Mouse (Mus musculus): ENCODE measurements at regions not wholly inside any gene's neighbourhood (a gene's known extent, or its start where the extent isn't known, plus 50 kb on each side); places are given as distances from the start of the nearest gene placed in this dataset.
"Not testable (repeated sequence)": the region's sequence is repeated elsewhere in the genome, so short reads cannot be mapped to it uniquely, and the experiment has no call there.

DNA sequence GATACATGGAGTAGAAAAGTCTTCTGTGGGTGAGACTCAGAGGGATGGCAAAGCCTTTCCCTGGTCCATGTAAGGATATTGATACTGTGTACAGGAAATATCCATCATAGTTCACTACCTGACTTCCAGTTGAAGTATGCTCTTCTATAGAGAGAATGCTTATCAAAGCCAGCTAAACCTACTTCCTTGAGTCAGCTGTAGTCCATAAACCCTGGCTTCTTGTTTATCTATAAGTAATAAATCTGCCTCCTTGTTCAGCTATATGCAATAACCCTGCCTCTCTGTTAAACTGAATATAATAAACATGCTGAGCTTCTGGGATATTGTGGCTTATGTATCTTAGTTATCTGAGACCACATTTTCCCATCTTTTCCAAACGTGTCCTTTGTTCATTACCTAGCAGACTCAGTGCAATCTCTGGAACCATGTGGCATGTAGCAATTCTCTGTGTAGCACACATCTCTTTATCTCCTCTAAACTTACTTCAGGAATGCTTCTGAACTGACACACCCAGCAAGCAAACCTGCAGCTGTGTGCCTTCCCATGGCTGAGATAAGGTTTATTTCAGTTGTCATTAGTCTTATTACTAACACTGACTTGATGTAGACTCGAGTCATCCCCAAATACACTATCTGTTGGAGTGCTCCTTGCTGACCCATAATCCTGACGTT lies 694.9 kb upstream of the Map3k7 start:
- DNase-seq: no peak

DNA sequence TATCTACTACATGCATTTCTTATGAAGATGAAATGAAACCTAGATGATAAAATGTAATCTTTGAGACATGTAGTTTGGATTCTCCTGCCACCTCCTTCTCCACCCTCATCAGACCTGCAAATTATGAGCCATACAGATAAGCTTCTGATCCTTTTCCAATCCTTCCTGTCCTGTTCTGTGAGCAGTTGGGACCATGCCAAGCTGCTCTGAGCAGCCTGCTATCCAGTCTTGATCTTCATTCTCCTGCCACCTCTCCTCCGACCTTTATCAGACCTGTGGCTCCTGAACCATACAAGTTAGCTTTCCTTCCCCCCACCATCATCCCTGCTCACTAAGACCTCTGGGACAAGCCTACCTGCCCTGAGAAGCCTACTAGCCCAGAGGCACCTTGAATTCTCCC lies 689.8 kb upstream of the Map3k7 start:
- no peak for DNase-seq

DNA sequence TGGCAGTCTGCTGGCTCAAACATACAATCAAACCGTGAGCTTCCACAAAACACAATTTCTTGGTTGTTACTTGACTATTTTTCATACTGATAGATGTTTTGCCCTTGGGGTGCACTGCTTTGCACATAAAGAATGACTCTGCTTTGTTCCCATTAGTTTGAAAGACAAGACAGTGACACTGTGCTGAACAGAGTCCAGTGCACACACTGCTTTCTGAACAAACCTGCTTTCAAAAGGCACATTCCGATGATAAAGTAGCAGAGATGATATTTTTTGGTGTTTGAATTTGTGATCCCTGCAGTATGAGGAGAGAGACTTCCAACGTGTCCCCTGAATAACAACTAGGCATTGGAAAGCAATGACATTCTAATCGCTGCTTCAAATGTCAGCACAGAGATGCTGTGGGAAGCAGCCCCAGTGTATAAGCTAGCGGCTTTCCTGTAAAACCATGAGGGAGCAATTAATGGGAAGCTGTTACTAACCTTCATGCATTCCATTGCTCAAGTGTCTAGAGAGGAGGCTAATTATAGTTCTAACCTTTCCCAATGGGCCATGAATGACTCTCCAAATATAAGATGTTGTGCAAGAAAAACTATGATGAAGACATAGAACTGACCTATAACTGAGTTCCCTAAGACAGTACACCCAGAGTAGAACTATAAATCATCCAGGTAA lies 673.5 kb upstream of the Map3k7 start:
- DNase-seq: no peak

DNA sequence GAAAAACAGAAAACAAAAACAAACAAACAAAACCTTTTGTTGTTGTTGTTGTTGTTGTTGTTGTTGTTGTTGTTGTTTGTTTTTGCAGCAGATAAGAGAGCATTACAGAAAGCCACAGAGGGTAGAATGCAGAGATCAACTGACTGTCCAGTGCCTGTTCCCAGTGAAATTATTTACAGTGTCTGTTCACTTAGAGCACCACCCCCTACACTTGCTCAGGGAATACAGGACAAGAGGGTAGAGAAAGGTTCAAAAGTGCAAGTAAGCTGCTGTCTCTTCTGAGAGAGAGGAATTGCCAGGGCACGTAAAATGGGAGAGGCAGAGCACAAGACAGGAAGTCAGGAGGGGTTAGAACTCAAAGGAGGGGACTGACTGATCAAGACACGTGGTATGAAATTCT lies 670.1 kb upstream of the Map3k7 start:
- DNase-seq: no peak

DNA sequence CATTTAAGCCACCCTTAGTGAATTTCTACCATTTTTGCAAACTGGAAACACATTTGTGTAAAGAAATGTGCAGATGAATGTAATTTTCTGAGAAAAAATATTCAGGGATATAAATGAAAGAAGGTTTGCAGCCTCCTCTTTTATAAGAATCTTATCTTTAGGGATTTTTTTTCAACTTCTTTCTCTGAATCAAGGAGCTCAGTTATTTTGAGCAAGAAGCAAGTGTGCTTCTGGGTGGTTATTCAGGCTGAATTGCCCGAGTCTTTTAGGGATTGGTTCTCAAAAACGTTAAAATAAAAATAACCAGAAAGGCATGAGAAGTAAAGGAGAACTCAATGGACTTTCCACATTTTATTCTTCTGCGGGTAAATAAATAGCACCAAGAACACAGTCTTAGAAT lies 666.0 kb upstream of the Map3k7 start:
- DNase-seq: no peak

DNA sequence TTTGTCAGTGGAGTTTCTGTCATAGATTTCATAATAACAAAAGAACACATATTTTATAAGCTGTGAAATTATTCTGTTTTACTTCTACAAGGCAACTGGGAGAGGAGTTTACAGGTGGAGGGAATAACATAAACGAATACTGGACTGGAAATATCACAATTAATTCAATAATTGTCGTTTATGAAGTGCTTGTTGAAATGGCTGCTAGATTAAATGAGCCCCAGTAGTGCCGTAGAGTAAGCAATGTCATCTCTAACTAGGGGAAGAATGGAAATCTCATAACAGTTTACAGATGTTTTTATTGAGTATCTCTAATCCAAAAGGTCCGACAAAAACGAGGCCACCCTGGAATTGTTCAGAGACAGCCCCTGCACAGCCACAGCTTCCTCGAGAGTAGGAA lies 644.6 kb upstream of the Map3k7 start:
- DNase-seq: no peak

DNA sequence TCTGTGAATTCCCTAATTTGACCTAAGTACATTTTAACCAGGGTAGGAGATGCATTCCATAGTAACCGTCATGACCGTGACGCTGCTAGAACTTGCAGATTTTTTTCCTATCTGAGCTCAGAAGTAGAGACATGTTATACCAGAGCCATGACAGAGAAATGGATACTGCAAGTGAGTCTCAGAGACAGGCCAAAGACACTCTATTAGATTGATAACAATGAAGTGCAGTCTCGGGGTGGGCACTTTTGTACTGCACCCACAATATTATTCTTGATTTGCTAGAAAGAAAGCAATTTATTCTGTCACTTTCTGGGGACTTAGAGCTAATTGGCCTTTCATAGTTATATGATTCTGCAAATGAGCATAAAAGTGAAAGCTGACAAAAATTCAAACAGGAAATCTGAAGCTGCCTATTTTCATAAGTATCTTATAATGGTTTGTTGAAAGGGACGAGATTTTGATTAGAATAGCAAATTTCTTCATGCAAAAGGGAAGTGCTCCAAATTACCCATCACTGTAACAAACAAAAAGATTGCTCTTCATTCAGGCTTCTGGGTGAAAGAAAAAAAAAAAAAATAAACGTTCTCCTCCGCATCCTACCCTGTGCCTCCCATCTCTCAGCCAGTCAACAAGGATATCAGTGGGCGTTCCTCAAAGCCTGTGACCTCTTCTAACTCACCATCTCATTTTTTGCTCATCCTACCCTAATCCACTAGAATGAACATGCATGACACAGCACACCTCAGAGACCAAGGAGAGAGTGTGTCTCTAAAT lies 643.0 kb upstream of the Map3k7 start:
- DNase-seq: no peak

DNA sequence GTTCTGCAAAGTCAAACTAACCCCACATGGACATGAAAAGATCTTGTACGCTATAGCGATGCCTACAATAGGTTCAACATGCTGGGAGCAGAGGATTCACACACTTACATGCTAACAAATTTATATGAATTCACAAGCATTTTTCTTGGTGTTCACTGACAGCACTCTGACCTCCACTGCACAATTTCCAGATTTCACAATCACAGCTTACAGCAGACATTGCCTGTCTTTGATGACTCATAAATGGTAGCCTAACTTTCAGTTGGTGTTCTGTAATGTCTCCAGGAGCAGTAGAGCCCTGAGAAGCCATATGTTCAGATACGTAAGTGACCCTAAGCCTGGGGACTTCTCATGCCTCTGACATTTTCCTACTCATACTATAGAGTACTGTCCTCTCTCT lies 640.1 kb upstream of the Map3k7 start:
- DNase-seq: no peak

DNA sequence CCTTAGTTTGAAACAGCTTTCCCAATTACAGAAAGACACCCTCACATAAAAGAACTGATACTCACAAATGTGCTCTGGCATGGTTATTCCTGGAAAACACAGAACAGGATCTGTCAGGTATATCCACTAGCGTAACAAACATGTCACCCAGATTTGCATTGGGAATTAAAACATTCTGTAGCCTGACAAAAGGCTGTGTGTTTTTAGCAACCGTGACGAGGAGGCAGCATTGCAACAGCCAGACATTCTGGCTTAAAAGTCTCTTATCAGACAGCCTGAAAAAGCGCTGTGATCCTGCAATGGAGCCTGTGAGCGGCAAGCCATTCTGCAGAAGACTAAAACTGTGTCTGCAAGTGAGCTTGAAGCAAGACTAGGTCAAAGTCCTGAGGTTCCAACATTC lies 635.1 kb upstream of the Map3k7 start:
- DNase-seq: no peak

DNA sequence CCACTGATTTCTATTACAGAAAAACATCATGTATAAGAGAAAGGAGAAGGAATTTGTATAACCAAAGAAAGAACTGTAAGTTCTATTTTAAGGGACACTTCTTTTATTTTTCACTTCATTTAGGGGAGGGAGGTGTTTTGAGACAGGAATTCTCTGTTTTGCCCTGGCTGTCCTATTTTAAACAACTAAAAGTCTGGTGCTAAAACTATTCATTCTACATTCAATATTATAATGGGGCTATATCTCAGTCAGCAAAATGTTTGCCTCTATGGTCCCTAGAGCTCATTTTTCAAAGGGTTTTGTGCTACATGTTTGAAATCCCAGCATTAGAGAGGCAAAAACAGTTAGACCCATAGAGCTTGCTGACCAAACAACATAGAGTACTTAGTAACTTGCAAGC lies 632.8 kb upstream of the Map3k7 start:
- DNase-seq: no peak

DNA sequence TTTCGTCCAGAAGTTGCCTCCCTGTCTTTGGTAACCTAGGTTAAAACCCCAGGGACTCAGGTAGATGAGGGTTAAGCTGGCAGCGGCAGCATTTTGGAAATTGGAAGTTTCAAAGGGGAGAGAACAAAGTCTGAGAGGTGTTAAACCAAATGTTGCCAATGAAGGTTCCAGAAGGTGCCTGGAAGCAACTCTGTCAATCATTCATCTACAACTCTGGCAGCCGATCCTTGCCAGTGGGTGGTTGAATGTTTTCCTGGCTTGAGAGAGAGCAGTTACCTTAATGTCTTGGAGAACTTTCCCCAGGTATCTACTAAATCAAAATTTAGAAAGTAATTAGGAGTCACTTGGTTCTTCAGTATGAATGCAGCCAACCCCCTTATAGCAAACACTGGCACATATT lies 628.2 kb upstream of the Map3k7 start:
- DNase-seq: peak; percentile 24

DNA sequence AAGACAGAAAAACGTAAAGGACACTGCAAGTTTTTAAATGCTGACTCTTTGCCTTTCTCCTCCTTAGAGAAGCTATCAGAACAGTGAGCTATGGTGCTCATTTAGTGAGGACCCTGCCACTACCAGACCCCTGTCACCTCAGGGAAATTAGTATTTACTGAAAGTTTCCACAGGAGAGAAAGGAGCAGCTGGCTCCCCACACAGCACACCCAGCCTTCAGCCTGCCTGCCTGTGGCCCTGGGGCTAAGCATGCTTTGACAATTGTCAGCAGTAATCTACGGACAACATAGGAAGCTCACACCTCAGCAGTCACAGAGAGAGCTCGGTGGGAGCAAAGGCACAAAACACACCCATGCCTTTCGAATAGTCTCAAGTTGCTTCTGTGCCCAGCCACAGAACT lies 625.9 kb upstream of the Map3k7 start:
- DNase-seq: no peak

DNA sequence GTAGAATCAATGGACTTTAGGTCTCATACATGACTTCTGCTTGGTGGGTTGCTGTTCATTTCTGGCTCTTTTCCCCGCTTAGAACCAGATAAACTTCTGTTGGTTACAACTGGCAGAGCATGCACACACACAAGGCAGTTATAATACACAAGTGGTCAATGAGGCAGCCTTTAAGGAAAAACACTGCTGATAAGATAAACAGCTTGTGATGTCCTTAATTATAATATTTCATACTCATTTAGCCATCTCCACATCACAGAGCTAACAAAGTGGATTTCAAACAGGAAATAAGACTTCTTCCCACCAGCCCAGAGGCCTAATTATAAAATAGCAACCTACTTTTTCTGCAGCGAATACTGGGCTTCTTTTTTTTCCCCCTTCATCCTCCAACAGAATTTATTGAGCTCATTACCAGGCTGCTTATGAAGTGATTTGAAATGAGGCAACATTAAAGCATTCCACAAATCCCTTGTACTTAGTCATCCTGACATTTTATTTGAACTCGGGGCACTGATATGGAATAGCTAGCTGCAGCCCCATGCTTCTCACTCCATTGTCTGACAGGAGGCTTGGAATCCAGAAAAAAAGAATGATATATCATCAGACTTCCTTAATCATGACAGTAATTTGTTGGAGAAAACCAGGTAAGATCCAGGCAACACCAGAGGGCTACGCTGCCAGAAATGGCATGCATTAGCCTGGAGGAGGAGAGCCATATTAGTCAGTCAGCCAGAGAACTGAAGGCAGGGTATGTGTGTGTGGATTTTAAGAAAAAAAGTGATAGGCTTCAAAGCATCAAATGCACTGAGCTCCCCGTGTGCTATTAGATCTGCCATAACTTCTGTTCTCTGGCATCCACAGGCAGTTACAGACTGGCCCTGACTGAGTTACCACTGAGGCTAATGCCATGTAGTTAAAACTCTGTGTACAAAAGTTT lies 620.3 kb upstream of the Map3k7 start:
- no peak for DNase-seq

DNA sequence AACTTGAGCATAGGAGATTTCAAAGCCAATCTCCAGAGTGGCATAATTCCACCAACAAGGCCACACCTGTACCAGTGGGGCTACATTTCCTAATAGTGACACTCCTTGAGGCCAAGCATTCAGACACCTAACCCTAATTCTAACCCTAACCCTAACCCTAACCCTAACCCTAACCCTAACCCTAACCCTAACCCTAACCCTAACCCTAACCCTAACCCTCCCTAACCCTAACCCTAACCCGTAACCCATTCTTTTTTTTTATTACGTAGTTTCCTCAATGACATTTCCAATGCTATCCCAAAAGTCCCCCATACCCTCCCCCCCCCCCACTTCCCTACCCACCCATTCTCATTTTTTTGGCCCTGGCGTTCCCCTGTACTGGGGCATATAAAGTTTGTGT lies 609.9 kb upstream of the Map3k7 start:
- not testable (repeated sequence) for DNase-seq

DNA sequence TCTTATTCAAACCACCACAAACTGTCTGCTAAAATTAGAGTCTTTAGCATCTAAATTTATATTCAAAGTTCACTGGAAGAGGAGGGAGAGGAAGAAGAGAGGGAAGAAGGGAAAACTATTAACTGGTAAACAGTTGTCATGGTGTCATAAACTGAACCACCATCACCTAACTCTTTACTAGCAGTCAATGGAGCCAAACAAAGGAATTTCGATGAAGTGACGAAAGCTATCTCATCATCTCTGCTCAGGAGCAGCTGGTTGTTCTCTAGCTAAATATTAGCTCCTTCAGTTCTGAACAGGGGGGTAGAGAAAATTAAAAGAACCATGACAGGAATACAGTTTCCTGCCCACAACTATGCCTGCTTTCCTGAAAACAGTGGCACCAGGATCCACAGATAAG lies 608.9 kb upstream of the Map3k7 start:
- DNase-seq: no peak

DNA sequence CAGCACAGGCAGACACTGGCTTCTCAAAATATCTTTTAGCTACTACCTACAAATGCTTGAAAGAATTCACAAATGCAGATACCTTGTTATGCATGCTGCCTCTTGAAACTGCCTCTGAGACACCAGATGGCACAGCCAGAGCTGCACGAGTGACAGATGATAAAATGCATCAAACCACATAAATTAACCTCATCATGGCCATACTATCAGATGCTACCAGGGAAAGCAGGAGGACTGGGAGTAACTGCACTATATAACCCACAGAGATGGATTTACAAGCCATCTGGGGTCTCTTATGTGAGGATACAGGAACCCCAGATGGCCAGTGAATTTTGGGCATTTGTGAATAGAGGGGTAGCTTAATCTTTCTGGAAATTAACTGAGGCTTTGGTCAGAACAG lies 597.7 kb upstream of the Map3k7 start:
- DNase-seq: no peak

DNA sequence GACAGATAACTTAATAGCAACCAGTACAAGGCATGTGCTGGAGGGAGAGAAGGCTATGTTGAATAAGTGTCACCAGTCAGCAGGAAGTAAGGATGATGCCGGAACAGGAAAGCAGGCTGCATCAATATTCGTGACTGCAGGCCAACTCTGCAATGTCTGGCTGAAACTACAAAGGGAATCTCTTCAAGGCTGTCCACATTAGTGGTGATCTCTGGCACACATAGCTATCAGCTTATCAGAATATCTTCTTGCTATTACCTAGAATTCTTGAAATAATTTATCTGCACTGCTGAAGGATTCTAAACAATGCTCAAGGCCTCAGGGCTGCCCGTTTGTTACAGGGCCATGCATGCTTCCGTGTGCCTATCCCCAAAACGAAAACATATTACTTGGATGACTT lies 596.9 kb upstream of the Map3k7 start:
- no peak for DNase-seq

DNA sequence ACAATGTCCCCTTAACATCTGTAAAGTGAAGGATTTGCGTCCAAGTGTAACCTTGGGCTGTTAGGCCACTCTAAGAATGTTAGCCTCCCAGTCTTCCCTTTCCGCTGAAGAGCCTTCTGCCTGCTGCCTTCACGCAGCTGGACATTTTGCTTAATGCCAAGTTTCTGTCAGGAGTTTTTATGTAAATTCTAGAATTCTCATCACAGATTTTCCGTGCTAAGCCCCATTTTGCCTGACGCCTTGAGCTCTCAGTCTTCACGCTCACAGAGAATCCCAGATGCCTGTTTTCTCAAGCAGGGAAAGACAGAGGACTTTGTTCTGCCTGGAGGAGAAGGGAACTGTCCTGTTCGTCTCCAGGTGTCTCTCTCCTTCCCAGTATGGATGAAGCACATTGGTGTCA lies 593.8 kb upstream of the Map3k7 start:
- DNase-seq: no peak

DNA sequence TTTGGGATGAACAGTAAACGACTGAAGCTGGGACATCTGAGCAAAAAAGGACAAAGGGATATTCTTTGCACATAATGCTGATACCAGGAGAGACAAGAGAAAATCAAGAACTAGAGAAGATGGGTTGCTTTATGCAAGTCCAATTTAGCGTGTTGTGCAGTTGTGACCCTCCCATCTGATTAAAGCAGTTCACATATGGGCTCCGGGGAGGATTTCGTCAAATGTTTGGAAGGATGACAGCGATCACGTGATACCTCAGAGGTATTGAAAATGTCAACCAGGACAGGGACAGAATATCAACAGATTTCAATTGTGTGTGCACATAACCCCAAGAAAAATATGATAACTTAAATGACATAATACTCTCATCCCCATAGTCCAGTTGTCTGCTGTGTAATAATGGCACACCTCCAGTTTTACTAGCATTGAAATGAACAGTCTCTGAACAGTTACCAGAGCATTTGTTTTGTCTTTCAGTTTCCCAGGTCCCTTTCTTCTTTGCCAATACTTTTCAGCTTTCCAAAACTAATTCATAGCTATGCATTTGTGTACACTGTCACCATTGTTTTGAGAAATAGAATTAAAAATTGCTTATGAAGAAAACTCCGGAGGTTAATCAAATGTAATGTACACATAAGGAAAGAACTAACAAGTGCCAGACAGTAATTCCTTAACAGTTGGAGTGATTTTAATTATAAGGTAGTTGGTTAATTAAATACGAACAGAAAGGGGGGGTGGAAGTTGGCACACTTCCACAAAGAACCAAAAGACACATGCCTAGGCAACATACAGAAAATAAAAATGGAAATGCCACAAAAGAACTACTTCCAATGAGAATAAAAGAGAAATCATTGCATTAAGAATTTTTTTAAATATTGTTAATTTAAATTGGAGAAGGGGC lies 582.6 kb upstream of the Map3k7 start:
- no peak for DNase-seq

DNA sequence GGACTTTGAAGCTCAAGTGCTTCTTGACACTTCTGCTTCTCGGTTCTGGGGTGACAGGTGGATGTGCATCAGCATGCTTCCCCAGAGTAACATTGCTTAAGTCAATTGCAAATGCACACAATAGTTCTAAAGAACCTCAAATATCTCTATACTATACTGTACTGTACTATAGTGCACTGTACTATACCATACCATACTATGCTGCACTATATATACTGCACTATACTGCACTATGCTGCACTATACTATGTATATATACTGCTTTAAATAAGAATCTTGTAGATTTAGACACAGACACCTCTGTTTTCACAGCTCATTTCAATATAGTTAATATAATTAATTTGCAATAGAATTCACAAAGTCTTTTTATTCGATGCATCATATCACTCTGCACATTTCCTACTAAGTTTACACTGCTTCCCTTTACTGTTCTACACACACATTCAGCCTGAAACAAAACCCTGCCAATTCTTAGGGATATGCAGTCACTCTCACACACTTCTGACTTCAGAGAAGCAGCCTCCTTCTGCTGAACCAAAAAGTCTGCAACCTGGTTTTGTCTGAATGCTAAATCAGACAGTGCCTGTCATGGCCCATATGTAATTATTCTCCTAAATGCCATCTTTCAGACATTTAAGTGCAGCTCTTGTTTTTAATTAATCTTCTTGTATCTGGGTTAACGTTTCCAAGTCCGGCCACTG lies 570.8 kb upstream of the Map3k7 start:
- DNase-seq: no peak

DNA sequence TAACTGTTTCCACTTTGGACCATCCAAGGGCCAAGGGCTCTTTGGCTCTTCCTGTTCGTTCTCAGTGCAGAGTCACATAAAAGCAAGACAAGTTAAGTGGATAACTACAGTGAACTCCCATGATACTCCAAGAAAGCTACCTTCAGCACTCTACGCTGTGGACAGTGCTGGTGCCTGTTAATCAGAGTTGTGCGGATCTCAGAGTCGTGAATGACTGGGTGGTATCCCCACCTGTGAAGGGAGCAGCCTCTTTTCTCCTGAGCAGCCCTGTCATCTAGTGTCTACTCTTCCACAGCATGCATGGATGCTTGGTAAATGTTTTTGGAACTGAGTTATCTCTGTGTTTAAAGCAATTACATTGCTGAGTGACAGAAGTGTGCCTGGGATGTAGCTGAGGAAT lies 568.4 kb upstream of the Map3k7 start:
- DNase-seq: no peak
